Mouse (Mus musculus) adipose tissue, adult 10 weeks (tissue): ENCODE data around the gene Olfr493. TPM values are rescaled to one million over a fixed set of nuclear protein-coding genes. Genes with fewer than 3 reads are reported as not detected.

Experiments used
- polyA plus RNA-seq: library from polyadenylated mRNA; stranded (reverse); fragments of 350-450 nt; fragmentation: Illumina TruSeq; extraction: RNeasy Lipid Tissue Mini Kit (QIAGEN cat#74804); gene quantifications from one replicate; pipeline ENCODE4 v1.2.3, GENCODE M21; 2014; ENCODE audit warnings: low read depth, low replicate concordance

The Olfr493 gene
- polyA plus RNA-seq: not detected

DNA sequence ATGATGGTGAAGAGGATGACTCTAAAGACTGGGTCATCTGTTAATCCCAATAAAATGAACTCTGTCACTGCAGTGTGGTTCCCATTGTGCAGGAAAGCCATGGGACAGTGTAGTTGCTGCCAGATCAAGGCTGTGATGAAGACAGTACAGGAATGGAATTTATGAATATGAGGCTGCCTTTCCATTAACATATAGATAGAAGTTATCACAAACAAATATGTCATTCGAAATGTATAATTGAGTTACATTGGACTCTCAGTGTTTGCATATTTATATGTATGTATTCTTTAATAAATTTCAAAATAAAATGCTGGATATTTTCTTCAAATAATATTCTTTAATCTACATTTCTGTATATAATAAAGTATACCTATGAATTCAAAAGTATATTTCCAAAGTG lies at the start of gene Olfr493:
Gene Olfr493 (minus strand): TSS at position 101 of the 400 bp plus-strand sequence.

DNA sequence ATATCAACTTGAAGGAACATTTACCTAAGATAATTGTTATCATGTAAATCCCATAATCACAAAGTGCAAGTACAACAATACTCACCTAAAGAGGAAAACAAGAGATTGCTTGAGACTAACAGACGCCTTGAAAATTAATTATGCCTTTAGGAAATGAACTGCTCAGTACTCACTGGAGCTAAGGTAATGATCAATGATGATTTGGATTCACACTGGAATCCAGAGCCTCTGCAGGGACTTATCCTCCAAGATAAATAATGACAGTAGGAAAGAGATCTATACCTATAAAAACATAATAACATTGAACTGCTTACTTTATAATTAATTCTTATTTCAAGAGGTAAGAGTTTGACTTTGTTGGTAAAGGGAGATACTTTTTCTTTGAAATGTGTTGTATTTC lies 46.1 kb upstream of the Olfr493 start, which contains the start of gene Olfr495:
Gene Olfr495 (plus strand): TSS at position 301 of the 400 bp plus-strand sequence.

DNA sequence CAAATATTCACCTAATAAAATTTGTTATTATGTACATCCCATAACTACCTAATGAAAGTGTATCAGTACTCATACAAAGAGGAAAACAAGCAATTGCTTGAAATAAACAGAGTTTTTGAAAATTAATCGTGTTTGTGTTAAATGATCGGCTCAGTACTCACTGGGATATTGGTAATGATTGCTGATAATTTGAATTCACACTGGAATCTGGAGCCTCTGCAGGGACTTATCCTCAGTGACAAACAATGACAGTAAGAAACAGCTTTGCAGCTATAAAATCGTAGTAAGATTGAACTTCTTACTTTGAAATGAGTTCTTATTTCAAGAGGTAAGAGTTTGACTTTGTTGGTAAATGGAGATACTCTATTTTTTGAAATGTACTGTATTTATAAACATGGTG lies 18.3 kb upstream of the Olfr493 start, which contains the start of gene Olfr494:
Gene Olfr494 (plus strand): TSS at position 301 of the 400 bp plus-strand sequence.

DNA sequence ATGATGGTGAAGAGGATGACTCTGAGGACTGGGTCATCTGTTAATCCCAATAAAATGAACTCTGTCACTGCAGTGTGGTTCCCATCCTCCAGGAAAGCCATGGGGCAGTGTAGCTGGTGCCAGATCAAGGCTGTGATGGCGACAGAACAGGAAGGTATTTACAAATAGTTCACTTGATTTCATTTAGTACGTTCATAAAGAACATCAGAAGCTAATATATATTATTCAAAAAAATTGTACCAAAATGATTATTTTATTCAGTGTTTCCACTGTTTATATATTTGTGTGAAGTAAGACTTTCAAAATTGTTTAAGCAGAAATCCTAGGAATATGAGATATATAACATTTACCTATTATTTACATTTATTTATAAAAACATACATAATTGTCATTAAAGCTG lies 23.2 kb downstream of the Olfr493 start, which contains the start of gene Olfr492:
Gene Olfr492 (minus strand): TSS at position 101 of the 400 bp plus-strand sequence.

DNA sequence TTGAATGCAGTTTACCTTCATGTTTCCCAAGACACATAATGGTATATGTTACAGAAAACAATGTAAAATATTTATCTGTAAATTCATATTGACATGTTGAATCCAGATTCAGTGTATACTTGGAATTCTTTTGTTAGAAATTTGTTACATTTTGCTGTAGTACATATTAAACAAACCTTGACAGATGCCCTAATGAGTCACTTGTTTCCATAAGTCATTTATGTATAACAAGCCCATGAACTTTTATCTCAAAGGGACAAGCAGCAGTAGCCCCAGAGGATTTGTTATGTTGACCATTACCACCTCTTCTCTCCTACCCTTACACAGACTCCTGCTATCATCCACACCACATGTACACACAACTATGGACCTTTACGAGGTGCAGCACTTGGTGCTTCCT lies 33.6 kb downstream of the Olfr493 start, which contains the start of gene Olfr491:
Gene Olfr491 (plus strand): TSS at position 301 of the 400 bp plus-strand sequence.

Other genes starting within 250 kb of the Olfr493 start
- gene Olfr482, start 249.4 kb downstream of the Olfr493 start, polyA plus RNA-seq: not detected
- not detected for gene Olfr483, start 246.1 kb downstream of the Olfr493 start, polyA plus RNA-seq
- not detected for gene Olfr484, start 219.5 kb downstream of the Olfr493 start, polyA plus RNA-seq
- gene Olfr485, start 187.1 kb downstream of the Olfr493 start, polyA plus RNA-seq: not detected
- gene Olfr486, start 174.2 kb downstream of the Olfr493 start, polyA plus RNA-seq: not detected
- not detected for gene Olfr487, start 132.3 kb downstream of the Olfr493 start, polyA plus RNA-seq
- gene Olfr488, start 88.6 kb downstream of the Olfr493 start, polyA plus RNA-seq: not detected
- gene Olfr490, start 58.0 kb downstream of the Olfr493 start, polyA plus RNA-seq: not detected
- gene Olfr491, start 33.5 kb downstream of the Olfr493 start, polyA plus RNA-seq: not detected
- not detected for gene Olfr492, start 23.3 kb downstream of the Olfr493 start, polyA plus RNA-seq
- gene Olfr494, start 18.4 kb upstream of the Olfr493 start, polyA plus RNA-seq: not detected
- not detected for gene Olfr495, start 46.2 kb upstream of the Olfr493 start, polyA plus RNA-seq
- not detected for gene Olfr497, start 73.4 kb upstream of the Olfr493 start, polyA plus RNA-seq
- gene Olfr498, start 118.3 kb upstream of the Olfr493 start, polyA plus RNA-seq: not detected
- gene Olfr502, start 178.1 kb upstream of the Olfr493 start, polyA plus RNA-seq: not detected
- not detected for gene Olfr503, start 197.5 kb upstream of the Olfr493 start, polyA plus RNA-seq
- not detected for gene Olfr504, start 218.8 kb upstream of the Olfr493 start, polyA plus RNA-seq